Mouse (Mus musculus) thymus, postnatal 36 days (tissue): ENCODE results near the gene Ppp1r14c.
A peak's percentile ranks its signal among the peaks of the same experiment; 100 is the strongest.
"Not testable (repeated sequence)": the region's sequence is repeated elsewhere in the genome, so short reads cannot be mapped to it uniquely, and the experiment has no call there.

Experiments
- DNase-seq, 2 experiments: peaks; one replicate each; pipeline ENCODE4 v3.0.0; 2022; ENCODE audit warnings: mixed read lengths in 2 of 2

Ppp1r14c gene

DNA sequence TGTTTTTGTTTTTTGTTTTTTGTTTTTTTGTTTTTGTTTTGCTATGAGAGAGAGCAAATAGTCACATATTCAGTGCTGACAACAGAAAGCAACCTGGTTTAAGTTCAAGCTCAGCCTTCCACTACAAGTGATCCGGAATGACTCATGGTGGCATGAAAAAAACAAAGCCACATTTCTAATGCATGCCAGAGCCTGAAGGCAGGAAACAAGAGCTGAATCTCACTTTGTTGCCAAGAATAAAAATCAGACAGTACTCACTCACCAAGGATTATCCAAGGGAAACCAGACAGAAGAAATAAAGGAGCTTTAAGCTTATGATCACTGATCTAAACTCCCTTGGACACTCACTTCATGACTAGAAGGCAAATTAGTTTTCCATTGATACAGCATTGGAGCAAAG lies 110.8 kb downstream of the Ppp1r14c start:
- no peak for DNase-seq

DNA sequence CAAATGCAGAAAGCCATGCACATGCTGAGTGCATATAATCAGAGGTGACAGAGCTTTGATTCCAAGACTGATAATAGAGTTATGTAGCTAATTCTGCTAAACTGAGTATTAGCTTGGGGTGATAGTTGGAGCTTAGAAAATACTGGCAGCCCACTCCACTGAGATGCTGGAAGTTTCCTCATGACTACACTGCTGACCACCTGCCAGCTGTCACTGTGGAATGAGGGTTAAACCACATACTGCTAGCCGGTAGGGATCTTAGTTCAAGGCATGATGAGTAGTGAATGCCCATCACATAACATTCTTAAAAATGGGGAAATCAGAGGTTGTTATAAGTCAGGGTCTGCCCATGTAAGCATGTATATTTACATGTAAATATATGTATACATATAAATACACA lies 113.9 kb downstream of the Ppp1r14c start:
- no peak for DNase-seq

DNA sequence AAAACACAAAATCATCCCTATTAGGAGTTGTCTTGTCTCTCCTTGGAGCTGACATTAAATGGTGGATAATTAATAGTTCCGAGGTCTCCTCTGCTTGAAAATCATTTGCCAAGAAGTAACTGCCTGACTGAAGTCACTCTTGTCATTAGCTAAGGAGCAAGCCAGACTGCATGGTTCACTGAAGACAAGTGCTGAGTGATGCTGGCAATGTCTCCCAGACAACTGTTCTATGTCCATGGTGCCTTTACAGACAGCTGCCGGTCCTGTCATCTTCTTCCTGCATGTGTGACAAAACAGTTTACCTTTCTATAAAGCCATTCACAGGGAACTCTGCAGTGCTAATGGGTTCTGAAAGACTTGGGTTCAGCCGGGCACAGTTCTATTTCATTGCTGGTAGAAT lies 124.2 kb downstream of the Ppp1r14c start:
- DNase-seq = no peak

DNA sequence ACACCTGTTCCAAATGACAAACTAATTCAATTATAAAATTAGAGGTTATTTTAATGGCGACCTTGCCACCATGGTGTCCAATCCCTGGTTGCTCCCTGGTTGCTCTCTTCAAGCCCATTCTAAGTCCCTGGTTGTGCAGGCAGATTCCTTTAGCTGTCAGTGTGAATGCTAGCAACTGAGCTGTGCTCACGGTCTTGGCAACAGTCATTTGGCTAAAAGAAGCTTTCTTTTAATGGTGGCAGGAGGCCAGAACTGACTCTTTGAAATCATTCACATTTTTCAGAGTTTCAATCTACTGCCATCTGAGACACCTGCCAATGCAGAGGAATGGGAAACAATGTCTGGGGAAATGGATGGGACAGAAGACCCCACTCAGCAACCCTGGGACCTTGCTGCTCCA lies 130.9 kb downstream of the Ppp1r14c start:
- DNase-seq = no peak

GRCm38 (mm10) chr10:3500846-3501245 lies 135.0 kb downstream of the Ppp1r14c start:
- DNase-seq = not testable (repeated sequence)

DNA sequence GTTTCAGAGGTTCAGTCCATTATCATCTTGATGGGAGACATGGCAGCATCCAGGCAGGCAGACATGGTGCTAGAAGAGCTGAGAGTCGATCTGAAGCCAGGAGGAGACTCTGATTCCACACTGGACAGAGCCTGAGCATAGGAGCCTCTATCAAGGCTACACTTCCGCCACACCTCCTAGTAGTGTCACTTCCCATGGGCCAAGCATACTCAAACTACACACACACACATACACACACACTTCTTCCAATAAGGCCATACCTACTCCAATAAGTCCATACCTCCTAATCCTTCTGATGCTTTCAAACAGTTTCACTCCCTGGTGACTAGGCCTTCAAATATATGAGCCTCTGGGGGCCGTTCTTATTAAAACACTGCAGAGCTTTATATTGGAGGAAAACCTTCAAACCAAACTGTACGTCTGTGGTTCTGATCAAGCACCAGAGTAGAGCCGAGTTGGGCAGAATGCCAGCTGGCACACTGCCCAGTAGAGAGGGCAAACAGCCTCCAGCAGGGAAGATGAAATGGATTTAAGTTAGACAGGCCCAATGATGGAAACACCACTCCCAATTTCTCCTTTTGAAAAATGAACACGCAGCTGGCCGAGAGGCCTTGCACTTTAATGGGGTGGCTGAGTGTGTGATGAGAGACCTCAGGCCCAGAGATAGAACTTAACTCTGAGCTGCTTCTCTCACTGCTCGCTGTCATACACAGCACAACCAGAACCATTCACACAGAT lies 141.8 kb downstream of the Ppp1r14c start:
- no peak for DNase-seq

DNA sequence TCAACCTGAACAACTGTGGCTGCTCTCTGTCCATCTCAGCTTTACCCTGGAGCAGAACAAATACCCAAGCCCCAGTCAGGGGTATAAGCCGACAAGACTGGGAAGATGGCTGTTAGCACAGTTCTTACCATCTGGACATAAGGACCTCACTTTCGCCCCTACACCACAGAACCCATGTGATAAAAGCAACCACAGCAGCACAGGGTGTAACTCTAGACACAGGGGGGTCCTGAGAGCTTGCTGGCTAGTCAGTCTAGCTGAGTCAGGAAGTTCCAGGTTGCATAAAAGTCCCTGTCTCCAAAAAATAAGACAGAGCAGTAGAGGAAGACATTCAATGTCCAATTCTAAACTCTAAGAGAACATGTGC lies 142.3 kb downstream of the Ppp1r14c start:
- DNase-seq = no peak

DNA sequence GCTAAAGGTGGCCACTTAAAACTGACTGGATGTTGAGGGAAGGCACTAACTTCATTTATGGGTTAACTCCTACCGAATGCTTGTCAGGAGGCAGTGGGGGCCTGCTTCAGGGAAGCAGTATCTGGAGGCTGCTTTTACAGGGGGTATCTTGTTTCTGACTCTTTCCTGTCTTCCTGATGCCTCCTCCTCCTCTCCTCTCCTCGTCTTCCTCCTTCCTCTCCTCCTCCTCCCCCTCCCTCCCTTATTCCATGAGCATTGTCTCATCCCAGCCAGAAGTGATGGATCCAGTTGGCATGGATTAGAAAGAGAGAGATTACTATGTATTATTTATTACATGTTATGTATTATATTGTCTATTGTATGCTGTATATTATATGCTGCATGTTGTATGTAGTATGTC lies 142.9 kb downstream of the Ppp1r14c start:
- DNase-seq = no peak

GRCm38 (mm10) chr10:3509663-3510277 lies 143.9 kb downstream of the Ppp1r14c start:
- DNase-seq = no peak

DNA sequence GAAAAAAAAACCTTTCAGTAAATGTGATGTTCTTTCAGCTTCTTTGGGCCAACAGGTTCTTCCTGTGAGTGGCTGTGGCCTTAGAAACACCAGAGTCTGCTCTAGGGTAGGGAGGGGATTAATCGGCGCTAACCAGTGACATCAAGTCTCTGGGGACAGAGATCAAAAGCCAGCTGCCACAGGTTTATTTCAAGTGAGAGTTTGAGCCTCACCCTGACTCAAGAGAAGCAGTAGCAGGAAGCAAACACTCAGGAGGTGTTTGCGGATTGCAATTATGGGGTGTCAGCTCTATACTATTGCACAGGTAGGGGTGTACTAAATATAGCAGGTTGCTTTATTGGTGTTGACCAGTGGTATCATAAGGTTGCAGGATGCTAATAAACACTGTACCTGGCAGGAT lies 144.6 kb downstream of the Ppp1r14c start:
- peak in 1 of 2 experiments; percentile 32 for DNase-seq

- DNase-seq = peak in 1 of 2 experiments; percentile 41
Observed at GRCm38 (mm10) chr10:3511401-3511800, 145.5 kb downstream of the Ppp1r14c start.

- DNase-seq = no peak
Observed at GRCm38 (mm10) chr10:3512620-3513305, 146.9 kb downstream of the Ppp1r14c start.

- DNase-seq = no peak
Observed at GRCm38 (mm10) chr10:3513947-3514346, 148.1 kb downstream of the Ppp1r14c start.
